Mouse (Mus musculus) embryonic fibroblast, embryonic 13.5 days (primary cell): Measurements from ENCODE around the gene Tnrc6a.

Experiments used
- CTCF ChIP-seq: IDR thresholded peaks from 2 replicates; pipeline ENCODE4 v1.5.1; 2011; ENCODE audit warnings: mild to moderate bottlenecking, control low read depth, low read length, moderate library complexity, borderline replicate concordance; ENCODE audit not compliant: insufficient read depth
- POLR2A ChIP-seq: IDR thresholded peaks from 2 replicates; pipeline ENCODE4 v1.6.1; 2011; ENCODE audit warnings: low read depth, mild to moderate bottlenecking, control low read depth, low read length, moderate library complexity

GRCm38 (mm10) chr7:123200722-123201121 is 77.0 kb downstream of the Tnrc6a start:
- no peak for TF ChIP-seq CTCF
- TF ChIP-seq POLR2A, result no peak
